Mouse (Mus musculus): Measurements from ENCODE around the gene Gpr179. TPM values are rescaled to one million over a fixed set of nuclear protein-coding genes. Genes with fewer than 3 reads are reported as not detected.
A peak's percentile ranks its signal among the peaks of the same experiment; 100 is the strongest.
"Not testable (repeated sequence)": the region's sequence is repeated elsewhere in the genome, so short reads cannot be mapped to it uniquely, and the experiment has no call there.

Gpr179 gene
- polyA plus RNA-seq, 1 experiment from 2014 or later = 0.08 TPM

DNA sequence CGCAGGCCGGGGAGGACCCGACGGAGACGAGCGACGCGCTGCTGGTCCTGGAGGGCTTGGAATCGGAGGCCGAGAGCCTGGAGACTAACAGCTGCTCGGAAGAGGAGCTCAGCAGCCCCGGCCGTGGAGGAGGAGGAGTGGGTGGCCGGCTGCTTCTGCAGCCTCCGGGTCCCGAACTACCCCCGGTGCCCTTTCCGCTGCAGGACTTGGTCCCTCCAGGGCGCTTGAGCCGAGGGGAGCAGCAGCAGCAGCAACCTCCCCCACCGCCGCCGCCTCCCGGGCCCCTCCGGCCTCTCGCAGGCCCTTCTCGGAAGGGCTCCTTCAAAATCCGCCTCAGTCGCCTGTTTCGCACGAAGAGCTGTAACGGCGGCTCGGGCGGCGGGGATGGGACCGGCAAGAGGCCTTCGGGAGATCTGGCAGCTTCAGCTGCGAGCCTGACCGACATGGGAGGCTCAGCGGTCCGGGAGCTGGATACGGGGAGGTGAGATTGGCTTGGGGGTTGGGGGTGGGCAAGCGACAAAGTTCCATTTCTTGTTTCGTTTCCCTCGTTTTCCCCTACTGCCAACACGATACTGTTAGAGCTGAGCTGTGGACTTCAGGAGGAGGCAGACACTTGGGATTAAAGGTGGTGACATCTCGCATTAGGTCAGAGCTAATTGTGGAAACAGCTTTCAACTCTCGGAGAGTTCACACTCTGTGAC is 11.2 kb upstream of the Gpr179 start:
- peak overlapping the region; percentile 100 for H3K4me3 ChIP-seq (ENCODE audit: low read depth, low read length)
- 0% methylated on average over 45 of the region's 49 CpGs for WGBS
- H3K4me1 ChIP-seq (ENCODE audit: control insufficient read depth, insufficient read depth, low read length) = peaks cover 20% of the 10 kb centered on the region
- H3K27ac ChIP-seq (ENCODE audit: low read depth, low read length) = peak overlapping the region; percentile 84
- ATAC-seq (ENCODE audit: insufficient read depth, low FRiP score, low TSS enrichment) (no peak), DNase-seq (ENCODE audit: low spot score) (peak; percentile 48)
- H3K27me3 ChIP-seq (ENCODE audit: control insufficient read depth, insufficient read depth, low read length) = no peaks in the 10 kb centered on the region
- peak overlapping the region; percentile 95 for H3K9ac ChIP-seq (ENCODE audit: low read length)
- H3K9me3 ChIP-seq (ENCODE audit: control insufficient read depth, low read length) = no peaks in the 10 kb centered on the region
- H3K36me3 ChIP-seq (ENCODE audit: control insufficient read depth, insufficient read depth, low read length) = no peaks in the 10 kb centered on the region
- peak overlapping the region; percentile 78 for H3K4me2 ChIP-seq (ENCODE audit: low read depth)

DNA sequence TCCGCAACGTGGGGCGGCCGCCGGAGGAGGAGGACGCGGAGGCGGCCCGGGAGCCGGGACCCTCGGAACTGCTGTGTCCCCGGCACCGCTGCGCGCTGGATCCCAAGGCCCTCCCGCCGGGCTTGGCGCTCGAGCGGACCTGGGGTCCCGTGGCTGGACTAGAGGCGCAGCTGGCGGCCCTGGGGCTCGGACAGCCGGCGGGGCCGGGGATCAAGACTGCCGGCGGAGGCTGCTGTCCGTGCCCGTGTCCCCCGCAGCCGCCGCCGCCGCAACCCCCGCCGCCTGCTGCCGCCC is 10.7 kb upstream of the Gpr179 start:
- WGBS = 0% methylated on average over 31 of the region's 39 CpGs
- peak; percentile 46; the same call in 1 of the 2 replicates for ATAC-seq (ENCODE audit: insufficient read depth, low FRiP score, low TSS enrichment)
- DNase-seq (ENCODE audit: low spot score) = peak; percentile 61

DNA sequence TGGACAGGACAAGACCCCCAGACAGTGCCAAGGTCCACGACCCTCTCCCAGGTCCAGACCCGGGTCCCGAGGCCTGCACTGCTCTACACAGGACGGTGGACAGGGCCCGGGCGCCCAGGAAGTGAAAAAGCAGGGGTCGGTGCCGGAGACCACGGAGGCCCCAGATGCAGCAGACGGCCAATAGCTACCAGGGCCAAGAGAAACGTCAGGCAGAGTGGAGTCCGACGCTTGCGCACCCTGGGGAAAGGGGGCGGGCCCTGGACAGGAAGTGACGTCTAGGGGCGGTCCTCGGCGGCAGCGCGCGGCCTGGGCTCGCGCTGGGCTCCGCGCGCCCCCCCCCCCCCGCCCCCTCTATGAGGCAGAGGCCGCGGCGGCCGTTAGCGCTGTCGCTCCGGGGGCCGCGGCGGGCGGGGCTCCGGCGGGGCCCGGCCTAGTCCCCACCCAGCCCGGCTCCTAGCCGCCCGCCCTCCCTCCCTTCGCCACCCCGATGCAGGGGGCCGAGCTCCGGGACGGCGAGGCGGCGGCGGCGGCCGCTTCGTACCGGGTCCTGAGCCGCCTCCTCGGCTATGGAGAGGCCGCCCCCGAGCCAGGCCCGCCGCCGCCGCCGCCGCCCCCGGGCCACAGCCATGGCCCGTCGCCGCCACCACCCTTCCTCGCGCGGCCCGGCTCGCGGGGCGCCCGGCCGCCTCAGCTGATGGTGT is 10.2 kb upstream of the Gpr179 start, which contains the start of gene Socs7:
Socs7 (plus strand) TSS at position 604 of the 701 bp plus-strand sequence.
- DNase-seq (ENCODE audit: low spot score) (peak; percentile 94), ATAC-seq (ENCODE audit: insufficient read depth, low FRiP score, low TSS enrichment) (peak; percentile 95)
- Histone ChIP-seq H3K9me3 (ENCODE audit: control insufficient read depth, low read length) (no peaks in the 10 kb centered on the region), H3K27me3 (ENCODE audit: control insufficient read depth, insufficient read depth, low read length) (no peaks in the 10 kb centered on the region), H3K27ac (ENCODE audit: low read depth, low read length) (peak within 1 kb of the TSS; percentile 84), H3K36me3 (ENCODE audit: control insufficient read depth, insufficient read depth, low read length) (no peaks in the 10 kb centered on the region), H3K9ac (ENCODE audit: low read length) (peak within 1 kb of the TSS; percentile 95), H3K4me2 (ENCODE audit: low read depth) (peak within 1 kb of the TSS; percentile 78), H3K4me1 (ENCODE audit: control insufficient read depth, insufficient read depth, low read length) (peaks cover 20% of the 10 kb centered on the region), H3K4me3 (ENCODE audit: low read depth, low read length) (peak within 1 kb of the TSS; percentile 100)
- 1% methylated on average over 25 of the region's 81 CpGs for WGBS

More for the DNA sequence above, 10.7 kb upstream of the Gpr179 start:
- H3K4me2 ChIP-seq (ENCODE audit: low read depth) = peak overlapping the region; percentile 78
- H3K36me3 ChIP-seq (ENCODE audit: control insufficient read depth, insufficient read depth, low read length) = no peaks in the 10 kb centered on the region
- no peaks in the 10 kb centered on the region for H3K27me3 ChIP-seq (ENCODE audit: control insufficient read depth, insufficient read depth, low read length)
- peak overlapping the region; percentile 84 for H3K27ac ChIP-seq (ENCODE audit: low read depth, low read length)
- peak overlapping the region; percentile 95 for H3K9ac ChIP-seq (ENCODE audit: low read length)
- H3K9me3 ChIP-seq (ENCODE audit: control insufficient read depth, low read length) = no peaks in the 10 kb centered on the region
- H3K4me3 ChIP-seq (ENCODE audit: low read depth, low read length) = peak overlapping the region; percentile 100
- peaks cover 20% of the 10 kb centered on the region for H3K4me1 ChIP-seq (ENCODE audit: control insufficient read depth, insufficient read depth, low read length)

DNA sequence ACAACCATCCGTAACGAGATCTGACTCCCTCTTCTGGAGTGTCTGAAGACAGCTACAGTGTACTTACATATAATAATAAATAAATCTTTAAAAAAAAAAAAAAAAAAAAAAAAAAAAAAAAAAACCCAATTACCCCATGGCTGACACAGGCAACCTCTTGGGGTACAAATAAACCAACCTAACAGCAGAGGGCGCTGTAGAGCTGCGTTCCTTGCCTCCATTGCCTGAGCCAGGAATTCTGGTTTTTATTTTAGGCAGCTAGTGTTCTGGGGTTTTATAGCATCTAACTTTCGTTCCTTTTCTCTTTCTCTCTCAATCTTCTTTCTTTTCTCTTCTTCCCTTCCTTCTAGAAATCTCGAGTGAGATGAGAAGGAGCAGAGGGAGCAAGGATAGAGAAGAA is 5.8 kb upstream of the Gpr179 start:
- not testable (repeated sequence) for H3K4me3 ChIP-seq (ENCODE audit: low read depth, low read length); H3K36me3 ChIP-seq (ENCODE audit: control insufficient read depth, insufficient read depth, low read length); H3K4me2 ChIP-seq (ENCODE audit: low read depth); H3K4me1 ChIP-seq (ENCODE audit: control insufficient read depth, insufficient read depth, low read length); H3K9ac ChIP-seq (ENCODE audit: low read length); ATAC-seq (ENCODE audit: insufficient read depth, low FRiP score, low TSS enrichment); H3K27me3 ChIP-seq (ENCODE audit: control insufficient read depth, insufficient read depth, low read length); H3K9me3 ChIP-seq (ENCODE audit: control insufficient read depth, low read length); H3K27ac ChIP-seq (ENCODE audit: low read depth, low read length)
- peak; percentile 63 for DNase-seq (ENCODE audit: low spot score)
- 7% methylated on average over 4 of the region's 6 CpGs for WGBS

DNA sequence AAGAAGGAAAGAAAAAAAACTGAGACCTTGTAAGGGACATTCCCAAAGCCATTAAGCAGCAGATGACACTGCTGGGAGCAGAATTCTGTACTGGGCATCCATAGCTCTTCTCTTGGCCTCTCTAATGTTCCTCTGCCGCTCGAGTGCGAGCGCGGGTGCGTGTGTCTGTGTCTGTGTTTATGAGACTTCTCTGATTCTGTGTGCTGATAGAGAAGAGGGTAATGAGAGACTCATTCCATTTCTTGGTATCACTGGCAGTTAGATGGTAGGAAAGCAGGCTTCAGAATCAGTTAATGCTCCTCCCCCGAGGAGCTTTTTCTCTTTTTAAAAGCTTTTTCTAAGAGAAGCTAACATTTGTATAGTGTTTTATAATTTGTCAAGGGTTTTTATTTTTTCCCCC is 3.4 kb upstream of the Gpr179 start:
- Histone ChIP-seq H3K9me3 (ENCODE audit: control insufficient read depth, low read length) (no peaks in the 10 kb centered on the region), H3K4me1 (ENCODE audit: control insufficient read depth, insufficient read depth, low read length) (peaks cover 16% of the 10 kb centered on the region), H3K27ac (ENCODE audit: low read depth, low read length) (no peak overlapping the region), H3K4me2 (ENCODE audit: low read depth) (no peak overlapping the region), H3K4me3 (ENCODE audit: low read depth, low read length) (no peak overlapping the region), H3K36me3 (ENCODE audit: control insufficient read depth, insufficient read depth, low read length) (no peaks in the 10 kb centered on the region), H3K9ac (ENCODE audit: low read length) (no peak overlapping the region), H3K27me3 (ENCODE audit: control insufficient read depth, insufficient read depth, low read length) (no peaks in the 10 kb centered on the region)
- WGBS = 94% methylated on average over 7 of the region's 7 CpGs
- ATAC-seq (ENCODE audit: insufficient read depth, low FRiP score, low TSS enrichment) (no peak), DNase-seq (ENCODE audit: low spot score) (no peak)

- no peak for DNase-seq (ENCODE audit: low spot score)
- no peaks in the 10 kb centered on the region for H3K27me3 ChIP-seq (ENCODE audit: control insufficient read depth, insufficient read depth, low read length)
These were observed 2.8 kb upstream of the Gpr179 start for GRCm38 (mm10) chr11:97354646-97355045.

GRCm38 (mm10) chr11:97352935-97353597 is 1.2 kb upstream of the Gpr179 start:
- H3K27me3 ChIP-seq (ENCODE audit: control insufficient read depth, insufficient read depth, low read length) = no peaks in the 10 kb centered on the region
- H3K9me3 ChIP-seq (ENCODE audit: control insufficient read depth, low read length) = no peaks in the 10 kb centered on the region
- peaks cover 20% of the 10 kb centered on the region for H3K4me1 ChIP-seq (ENCODE audit: control insufficient read depth, insufficient read depth, low read length)
- H3K4me3 ChIP-seq (ENCODE audit: low read depth, low read length) = no peak overlapping the region
- DNase-seq (ENCODE audit: low spot score) (no peak), ATAC-seq (ENCODE audit: insufficient read depth, low FRiP score, low TSS enrichment) (no peak)
- H3K27ac ChIP-seq (ENCODE audit: low read depth, low read length) = no peak overlapping the region
- H3K4me2 ChIP-seq (ENCODE audit: low read depth) = no peak overlapping the region
- H3K36me3 ChIP-seq (ENCODE audit: control insufficient read depth, insufficient read depth, low read length) = no peaks in the 10 kb centered on the region
- H3K9ac ChIP-seq (ENCODE audit: low read length) = no peak overlapping the region
- 73% methylated on average over 4 of the region's 4 CpGs for WGBS

More at GRCm38 (mm10) chr11:97354646-97355045, 2.8 kb upstream of the Gpr179 start:
- H3K4me2 ChIP-seq (ENCODE audit: low read depth) = no peak overlapping the region
- peaks cover 20% of the 10 kb centered on the region for H3K4me1 ChIP-seq (ENCODE audit: control insufficient read depth, insufficient read depth, low read length)
- no peaks in the 10 kb centered on the region for H3K36me3 ChIP-seq (ENCODE audit: control insufficient read depth, insufficient read depth, low read length)
- ATAC-seq (ENCODE audit: insufficient read depth, low FRiP score, low TSS enrichment) = no peak
- H3K9ac ChIP-seq (ENCODE audit: low read length) = no peak overlapping the region
- no peaks in the 10 kb centered on the region for H3K9me3 ChIP-seq (ENCODE audit: control insufficient read depth, low read length)
- 78% methylated on average over 2 of the region's 2 CpGs for whole genome bisulfite sequencing
- H3K27ac ChIP-seq (ENCODE audit: low read depth, low read length) = no peak overlapping the region
- no peak overlapping the region for H3K4me3 ChIP-seq (ENCODE audit: low read depth, low read length)

DNA sequence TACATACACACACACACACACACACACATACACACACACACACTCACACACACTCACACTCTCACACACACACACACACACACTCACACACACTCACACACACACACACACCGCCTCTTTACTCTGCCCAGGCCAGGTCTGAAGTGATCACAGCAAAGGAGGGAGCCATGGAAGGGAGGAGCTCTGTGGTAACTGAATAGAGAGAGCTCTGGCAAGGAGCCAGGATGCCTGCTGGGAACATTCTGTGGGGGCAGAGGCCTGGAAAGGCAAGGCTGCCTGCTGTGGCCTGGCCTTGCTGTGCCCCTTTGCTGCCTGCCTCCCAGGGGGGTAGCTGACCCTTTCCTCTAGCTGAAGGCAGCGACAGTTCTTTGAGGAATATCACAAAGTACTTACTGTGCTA is 1.8 kb downstream of the Gpr179 start:
- peak; percentile 38; the same call in 1 of the 2 replicates for ATAC-seq (ENCODE audit: insufficient read depth, low FRiP score, low TSS enrichment)
- H3K4me1 ChIP-seq (ENCODE audit: control insufficient read depth, insufficient read depth, low read length) = peaks cover 20% of the 10 kb centered on the region
- no peak overlapping the region; the same call in 1 of the 2 replicates for H3K9ac ChIP-seq (ENCODE audit: low read length)
- H3K4me2 ChIP-seq (ENCODE audit: low read depth) = peak overlapping the region; percentile 12
- WGBS = 6% methylated on average over 2 of the region's 2 CpGs
- no peak overlapping the region for H3K4me3 ChIP-seq (ENCODE audit: low read depth, low read length)
- H3K27ac ChIP-seq (ENCODE audit: low read depth, low read length) = no peak overlapping the region
- no peaks in the 10 kb centered on the region for H3K36me3 ChIP-seq (ENCODE audit: control insufficient read depth, insufficient read depth, low read length)
- H3K27me3 ChIP-seq (ENCODE audit: control insufficient read depth, insufficient read depth, low read length) = no peaks in the 10 kb centered on the region
- H3K9me3 ChIP-seq (ENCODE audit: control insufficient read depth, low read length) = no peaks in the 10 kb centered on the region
- peak; percentile 77 for DNase-seq (ENCODE audit: low spot score)

Measured in neural tube, embryonic 11.5 days (tissue).